Mouse (Mus musculus) lung, embryonic 15.5 days (tissue): Measurements from ENCODE around the gene Vrk3. TPM values are rescaled to one million over a fixed set of nuclear protein-coding genes. Genes with fewer than 3 reads are reported as not detected.

Source experiments
- ATAC-seq: fragments of 200-750 bp; cut with Nextera tagmentation; 2 replicates; pipeline ENCODE4 v1.8.0; 2017; ENCODE audit warnings: moderate number of reproducible peaks, borderline replicate concordance; ENCODE audit not compliant: low FRiP score, low TSS enrichment; ENCODE audit errors: extremely low read depth
- H3K27ac ChIP-seq: fragments of 300-500 bp; sonication (generic); 2 replicates; pipeline ENCODE4 v1.5.1; 2015; ENCODE audit warnings: moderate library complexity, mild to moderate bottlenecking, inconsistent platforms
- H3K27me3 ChIP-seq: fragments of 300-500 bp; sonication (generic); 2 replicates; pipeline ENCODE4 v1.6.1; 2015; ENCODE audit warnings: inconsistent platforms
- H3K36me3 ChIP-seq: fragments of 300-500 bp; sonication (generic); 2 replicates; pipeline ENCODE4 v1.6.1; 2015; ENCODE audit warnings: inconsistent platforms
- H3K4me1 ChIP-seq: fragments of 300-500 bp; sonication (generic); 2 replicates; pipeline ENCODE4 v1.6.1; 2015; ENCODE audit warnings: inconsistent platforms
- H3K4me2 ChIP-seq: fragments of 300-500 bp; sonication (generic); 2 replicates; pipeline ENCODE4 v1.6.1; 2015; ENCODE audit warnings: inconsistent platforms, mild to moderate bottlenecking, moderate library complexity
- H3K4me3 ChIP-seq: fragments of 300-500 bp; sonication (generic); 2 replicates; pipeline ENCODE4 v1.5.1; 2015; ENCODE audit warnings: mild to moderate bottlenecking, inconsistent platforms
- H3K9ac ChIP-seq: fragments of 300-500 bp; sonication (generic); 2 replicates; pipeline ENCODE4 v1.6.1; 2015; ENCODE audit warnings: inconsistent platforms
- H3K9me3 ChIP-seq: fragments of 300-500 bp; sonication (generic); 2 replicates; pipeline ENCODE4 v1.6.1; 2016; ENCODE audit warnings: inconsistent platforms
- WGBS: fragments of 180-500 bp; shearing (Covaris S2); methylation state at CpG from one replicate; pipeline ENCODE4 v1.1.7; 2015; 5-methylcytosine and 5-hydroxymethylcytosine counted together
- polyA plus RNA-seq: library from polyadenylated mRNA; unstranded; fragments of >200 nt; fragmentation: Nextera tagmentation; extraction: Ambion mirVana; gene quantifications from 2 replicates; pipeline ENCODE4 v1.2.1, GENCODE M21; 2015

Vrk3 gene
- polyA plus RNA-seq, 1 experiment from 2014 or later: 46.1 TPM

- peaks cover 21% of the 10 kb centered on the region for H3K36me3 ChIP-seq
- 86% methylated on average over 20 of the region's 20 CpGs for WGBS
- H3K9me3 ChIP-seq: no peaks in the 10 kb centered on the region
- no peak overlapping the region for H3K4me2 ChIP-seq
- ATAC-seq: no peak
- H3K9ac ChIP-seq: no peak overlapping the region
- no peak overlapping the region for H3K27ac ChIP-seq
- peaks cover 14% of the 10 kb centered on the region for H3K4me1 ChIP-seq
- H3K4me3 ChIP-seq: no peak overlapping the region
- no peaks in the 10 kb centered on the region for H3K27me3 ChIP-seq
Measured at GRCm38 (mm10) chr7:44812651-44813325, 64.6 kb downstream of the Vrk3 start.

- WGBS: 88% methylated on average over 3 of the region's 3 CpGs
- no peak overlapping the region for H3K4me3 ChIP-seq
- H3K4me1 ChIP-seq: peaks cover 26% of the 10 kb centered on the region
- H3K4me2 ChIP-seq: no peak overlapping the region
- no peaks in the 10 kb centered on the region for H3K27me3 ChIP-seq
- no peak overlapping the region for H3K9ac ChIP-seq
- H3K36me3 ChIP-seq: peaks cover 21% of the 10 kb centered on the region
- no peak overlapping the region for H3K27ac ChIP-seq
- H3K9me3 ChIP-seq: no peaks in the 10 kb centered on the region
- no peak for ATAC-seq
Measured at GRCm38 (mm10) chr7:44813985-44814384, 65.8 kb downstream of the Vrk3 start.

- Histone ChIP-seq H3K9ac (no peak overlapping the region), H3K27me3 (no peaks in the 10 kb centered on the region), H3K4me3 (no peak overlapping the region), H3K9me3 (no peaks in the 10 kb centered on the region), H3K27ac (no peak overlapping the region), H3K36me3 (peaks cover 21% of the 10 kb centered on the region), H3K4me2 (peak overlapping the region; percentile 60), H3K4me1 (peaks cover 30% of the 10 kb centered on the region)
- ATAC-seq: no peak
- WGBS: 83% methylated on average over 4 of the region's 4 CpGs
Measured at GRCm38 (mm10) chr7:44814423-44814822, 66.2 kb downstream of the Vrk3 start.

- ATAC-seq: no peak
- H3K9ac ChIP-seq: peak overlapping the region; percentile 35; the same call in 1 of the 2 replicates
- H3K36me3 ChIP-seq: peaks cover 21% of the 10 kb centered on the region
- H3K27ac ChIP-seq: peak overlapping the region; percentile 98
- peaks cover 37% of the 10 kb centered on the region for H3K4me1 ChIP-seq
- peak overlapping the region; percentile 79 for H3K4me3 ChIP-seq
- H3K9me3 ChIP-seq: no peaks in the 10 kb centered on the region
- H3K27me3 ChIP-seq: no peaks in the 10 kb centered on the region
- H3K4me2 ChIP-seq: peak overlapping the region; percentile 60
- 31% methylated on average over 14 of the region's 14 CpGs for WGBS
Measured at GRCm38 (mm10) chr7:44814952-44815553, 66.8 kb downstream of the Vrk3 start.

- Histone ChIP-seq H3K4me1 (peaks cover 44% of the 10 kb centered on the region), H3K36me3 (peaks cover 19% of the 10 kb centered on the region), H3K27me3 (no peaks in the 10 kb centered on the region), H3K9ac (peak within 1 kb of the TSS; percentile 96), H3K4me3 (peak within 1 kb of the TSS; percentile 79), H3K27ac (peak within 1 kb of the TSS; percentile 98), H3K4me2 (peak within 1 kb of the TSS; percentile 60), H3K9me3 (no peaks in the 10 kb centered on the region)
- under 1% methylated on average over 60 of the region's 62 CpGs for WGBS
- ATAC-seq: peak; percentile 95
Measured at GRCm38 (mm10) chr7:44815721-44816469, 67.7 kb downstream of the Vrk3 start, which contains the start of the genes Nup62 and Il4i1. Nup62 (plus strand) TSS chr7:44816088. Il4i1 (plus strand) TSS chr7:44816387.

GRCm38 (mm10) chr7:44816470-44817021 is 68.3 kb downstream of the Vrk3 start, which contains the start of gene Atf5:
Atf5 (minus strand) TSS chr7:44816658.
- H3K9me3 ChIP-seq: no peaks in the 10 kb centered on the region
- ATAC-seq: peak; percentile 43
- H3K36me3 ChIP-seq: peaks cover 15% of the 10 kb centered on the region
- H3K4me3 ChIP-seq: peak within 1 kb of the TSS; percentile 79
- peaks cover 51% of the 10 kb centered on the region for H3K4me1 ChIP-seq
- peak within 1 kb of the TSS; percentile 98 for H3K27ac ChIP-seq
- WGBS: under 1% methylated on average over 32 of the region's 57 CpGs
- peak within 1 kb of the TSS; percentile 60 for H3K4me2 ChIP-seq
- H3K9ac ChIP-seq: peak within 1 kb of the TSS; percentile 96
- H3K27me3 ChIP-seq: no peaks in the 10 kb centered on the region

GRCm38 (mm10) chr7:44817441-44817840 is 69.2 kb downstream of the Vrk3 start:
- ATAC-seq: no peak

GRCm38 (mm10) chr7:44818164-44818563 is 70.0 kb downstream of the Vrk3 start:
- Histone ChIP-seq H3K27ac (no peak overlapping the region), H3K4me1 (peaks cover 59% of the 10 kb centered on the region), H3K27me3 (no peaks in the 10 kb centered on the region), H3K4me3 (peak overlapping the region; percentile 79), H3K9me3 (no peaks in the 10 kb centered on the region), H3K9ac (peak overlapping the region; percentile 96; the same call in 1 of the 2 replicates), H3K36me3 (peaks cover 11% of the 10 kb centered on the region), H3K4me2 (peak overlapping the region; percentile 60)
- WGBS: 10% methylated on average over 2 of the region's 2 CpGs
- ATAC-seq: no peak

More at GRCm38 (mm10) chr7:44817441-44817840, 69.2 kb downstream of the Vrk3 start:
- 9% methylated on average over 3 of the region's 3 CpGs for WGBS
- H3K27ac ChIP-seq: peak overlapping the region; percentile 30; the same call in 1 of the 2 replicates
- no peaks in the 10 kb centered on the region for H3K9me3 ChIP-seq
- H3K4me3 ChIP-seq: peak overlapping the region; percentile 79
- H3K4me1 ChIP-seq: peaks cover 55% of the 10 kb centered on the region
- H3K9ac ChIP-seq: peak overlapping the region; percentile 96
- H3K36me3 ChIP-seq: peaks cover 11% of the 10 kb centered on the region
- H3K27me3 ChIP-seq: no peaks in the 10 kb centered on the region
- peak overlapping the region; percentile 60 for H3K4me2 ChIP-seq

- Histone ChIP-seq H3K4me2 (peak overlapping the region; percentile 60), H3K4me3 (peak overlapping the region; percentile 79), H3K27me3 (no peaks in the 10 kb centered on the region), H3K36me3 (peaks cover 7% of the 10 kb centered on the region), H3K9me3 (no peaks in the 10 kb centered on the region), H3K4me1 (peaks cover 65% of the 10 kb centered on the region), H3K27ac (0 out of 2 replicates have a peak overlapping the region, but pooled peaks have one; percentile 22), H3K9ac (peak overlapping the region; percentile 13; the same call in 1 of the 2 replicates)
- no peak for ATAC-seq
- WGBS: 32% methylated on average over 6 of the region's 6 CpGs
Measured at GRCm38 (mm10) chr7:44818751-44819235, 70.6 kb downstream of the Vrk3 start.

- ATAC-seq: no peak
- H3K4me1 ChIP-seq: peaks cover 71% of the 10 kb centered on the region
- H3K9me3 ChIP-seq: no peaks in the 10 kb centered on the region
- WGBS: 89% methylated on average over 2 of the region's 2 CpGs
- no peak overlapping the region for H3K27ac ChIP-seq
- H3K4me3 ChIP-seq: peak overlapping the region; percentile 79; the same call in 1 of the 2 replicates
- H3K36me3 ChIP-seq: peaks cover 1% of the 10 kb centered on the region; the same call in 1 of the 2 replicates
- peak overlapping the region; percentile 16; the same call in 1 of the 2 replicates for H3K9ac ChIP-seq
- H3K4me2 ChIP-seq: peak overlapping the region; percentile 60; the same call in 1 of the 2 replicates
- H3K27me3 ChIP-seq: no peaks in the 10 kb centered on the region
Measured at GRCm38 (mm10) chr7:44819391-44819790, 71.2 kb downstream of the Vrk3 start.

GRCm38 (mm10) chr7:44819863-44820262 is 71.7 kb downstream of the Vrk3 start:
- H3K9ac ChIP-seq: peak overlapping the region; percentile 16; the same call in 1 of the 2 replicates
- H3K4me1 ChIP-seq: peaks cover 72% of the 10 kb centered on the region
- 42% methylated on average over 5 of the region's 5 CpGs for WGBS

More at GRCm38 (mm10) chr7:44819863-44820262, 71.7 kb downstream of the Vrk3 start:
- no peak overlapping the region for H3K27ac ChIP-seq
- H3K36me3 ChIP-seq: no peaks in the 10 kb centered on the region
- peak overlapping the region; percentile 60; the same call in 1 of the 2 replicates for H3K4me2 ChIP-seq
- ATAC-seq: no peak
- H3K9me3 ChIP-seq: no peaks in the 10 kb centered on the region
- H3K4me3 ChIP-seq: no peak overlapping the region
- no peaks in the 10 kb centered on the region for H3K27me3 ChIP-seq
